Mouse (Mus musculus): ENCODE results near the gene Adamts4. TPM values are rescaled to one million over a fixed set of nuclear protein-coding genes. Genes with fewer than 3 reads are reported as not detected.

The Adamts4 gene
- polyA plus RNA-seq, 1 experiment, result not detected

GRCm38 (mm10) chr1:171227879-171228278 is 22.3 kb upstream of the Adamts4 start:
- no peak for TF ChIP-seq POLR2A (IDR thresholded peaks at IDR 0.05; ENCODE audit: insufficient read depth, low read depth, low read length)
- TF ChIP-seq CTCF (IDR thresholded peaks at IDR 0.05; ENCODE audit: insufficient read depth, low read depth, low read length), result no peak
- Histone ChIP-seq H3K27ac (ENCODE audit: insufficient read depth, low read depth, low read length) (no peak overlapping the region), H3K4me1 (ENCODE audit: control insufficient read depth, insufficient read depth, low read length) (no peaks in the 10 kb centered on the region), H3K4me3 (ENCODE audit: insufficient read depth, low read depth, low read length) (no peak overlapping the region)
- 90% methylated on average over 1 of the region's 1 CpGs for WGBS

GRCm38 (mm10) chr1:171229750-171230149 is 20.5 kb upstream of the Adamts4 start:
- Histone ChIP-seq H3K4me1 (ENCODE audit: control insufficient read depth, insufficient read depth, low read length) (no peaks in the 10 kb centered on the region), H3K4me3 (ENCODE audit: insufficient read depth, low read depth, low read length) (no peak overlapping the region), H3K27ac (ENCODE audit: insufficient read depth, low read depth, low read length) (no peak overlapping the region)
- 57% methylated on average over 6 of the region's 6 CpGs for WGBS
- TF ChIP-seq CTCF (IDR thresholded peaks at IDR 0.05; ENCODE audit: insufficient read depth, low read depth, low read length) (no peak), POLR2A (IDR thresholded peaks at IDR 0.05; ENCODE audit: insufficient read depth, low read depth, low read length) (no peak)

GRCm38 (mm10) chr1:171230215-171230614 is 20.0 kb upstream of the Adamts4 start:
- Histone ChIP-seq H3K4me3 (ENCODE audit: insufficient read depth, low read depth, low read length) (no peak overlapping the region), H3K4me1 (ENCODE audit: control insufficient read depth, insufficient read depth, low read length) (no peaks in the 10 kb centered on the region), H3K27ac (ENCODE audit: insufficient read depth, low read depth, low read length) (no peak overlapping the region)
- TF ChIP-seq CTCF (IDR thresholded peaks at IDR 0.05; ENCODE audit: insufficient read depth, low read depth, low read length), result no peak
- no peak for TF ChIP-seq POLR2A (IDR thresholded peaks at IDR 0.05; ENCODE audit: insufficient read depth, low read depth, low read length)
- 42% methylated on average over 3 of the region's 3 CpGs for WGBS

DNA sequence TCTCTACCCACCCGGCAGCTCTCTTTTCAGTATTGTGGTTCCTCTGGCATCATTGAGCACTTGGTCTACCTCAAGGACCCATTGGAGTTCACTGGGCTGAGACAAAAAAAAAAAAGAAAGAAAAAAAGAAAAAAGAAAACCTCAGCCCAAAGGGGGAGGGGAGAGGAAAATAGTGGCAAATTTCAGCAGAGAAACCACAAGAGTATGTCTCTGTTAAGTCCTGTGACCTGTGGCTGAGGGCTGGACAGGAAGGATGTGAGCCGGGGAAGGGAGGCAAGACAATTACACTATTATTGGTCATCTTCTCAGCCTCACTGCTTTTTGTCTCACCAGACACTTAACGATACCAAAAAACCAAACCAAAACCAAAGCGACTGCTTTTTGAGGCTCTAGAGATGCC is 18.4 kb upstream of the Adamts4 start:
- H3K4me1 ChIP-seq (ENCODE audit: control insufficient read depth, insufficient read depth, low read length), result no peaks in the 10 kb centered on the region
- no peak overlapping the region for H3K4me3 ChIP-seq (ENCODE audit: insufficient read depth, low read depth, low read length)
- 67% methylated on average over 4 of the region's 4 CpGs for WGBS
- TF ChIP-seq POLR2A (IDR thresholded peaks at IDR 0.05; ENCODE audit: insufficient read depth, low read depth, low read length) (no peak), CTCF (IDR thresholded peaks at IDR 0.05; ENCODE audit: insufficient read depth, low read depth, low read length) (no peak)
- H3K27ac ChIP-seq (ENCODE audit: insufficient read depth, low read depth, low read length), result no peak overlapping the region

- Histone ChIP-seq H3K4me3 (ENCODE audit: insufficient read depth, low read depth, low read length) (no peak overlapping the region), H3K27ac (ENCODE audit: insufficient read depth, low read depth, low read length) (no peak overlapping the region), H3K4me1 (ENCODE audit: control insufficient read depth, insufficient read depth, low read length) (no peaks in the 10 kb centered on the region)
- TF ChIP-seq POLR2A (IDR thresholded peaks at IDR 0.05; ENCODE audit: insufficient read depth, low read depth, low read length) (no peak), CTCF (IDR thresholded peaks at IDR 0.05; ENCODE audit: insufficient read depth, low read depth, low read length) (no peak)
- WGBS, result 80% methylated on average over 5 of the region's 5 CpGs
Measured at GRCm38 (mm10) chr1:171232348-171232747, 17.9 kb upstream of the Adamts4 start.

DNA sequence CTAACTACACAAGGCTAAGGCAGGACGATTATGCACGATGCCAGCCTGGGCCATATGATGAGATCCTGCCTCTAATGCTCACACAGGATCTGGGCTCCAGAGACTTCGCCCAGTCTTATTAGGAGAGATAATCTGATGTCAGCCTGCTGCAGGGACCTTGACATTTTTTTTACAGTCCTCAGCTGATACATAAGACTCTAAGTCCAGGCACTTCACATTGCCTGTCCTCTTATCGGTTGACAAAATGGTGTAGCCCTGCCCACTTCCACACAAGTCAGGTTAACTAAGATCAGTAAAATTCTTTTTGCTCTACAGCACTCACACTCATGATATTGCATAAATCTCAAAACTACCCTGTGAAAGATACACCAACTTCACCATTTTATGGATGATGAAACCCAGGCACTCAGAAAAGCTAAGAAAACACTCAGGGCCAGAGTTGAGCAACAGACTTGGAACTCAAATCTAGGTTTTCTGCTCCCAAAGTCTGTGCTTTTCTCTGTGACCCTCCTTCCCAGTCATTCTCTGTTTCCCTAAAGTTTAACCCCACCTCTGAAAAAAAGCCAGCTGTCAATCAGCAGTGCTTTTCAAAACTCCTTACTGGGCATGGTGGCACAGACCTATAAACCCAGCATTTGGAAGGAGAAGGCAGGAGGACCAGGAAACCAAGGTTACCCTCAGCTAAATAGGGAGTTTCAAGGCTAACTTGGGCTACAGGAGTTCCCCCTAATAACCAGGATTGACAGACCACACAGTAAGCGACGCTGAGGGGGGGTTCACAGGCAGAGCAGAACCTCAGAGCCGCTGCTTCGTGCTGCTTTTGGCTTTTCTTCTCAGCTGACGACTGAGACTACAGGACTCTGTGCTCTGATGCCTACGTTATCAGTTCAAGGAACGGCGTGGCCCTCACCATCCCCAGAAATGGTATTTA is 17.2 kb upstream of the Adamts4 start:
- no peak overlapping the region for H3K27ac ChIP-seq (ENCODE audit: insufficient read depth, low read depth, low read length)
- TF ChIP-seq POLR2A (IDR thresholded peaks at IDR 0.05; ENCODE audit: insufficient read depth, low read depth, low read length) (no peak), CTCF (IDR thresholded peaks at IDR 0.05; ENCODE audit: insufficient read depth, low read depth, low read length) (no peak)
- WGBS, result 80% methylated on average over 12 of the region's 12 CpGs
- H3K4me1 ChIP-seq (ENCODE audit: control insufficient read depth, insufficient read depth, low read length), result no peaks in the 10 kb centered on the region
- no peak overlapping the region for H3K4me3 ChIP-seq (ENCODE audit: insufficient read depth, low read depth, low read length)

- TF ChIP-seq CTCF (IDR thresholded peaks at IDR 0.05; ENCODE audit: insufficient read depth, low read depth, low read length), result no peak
- no peak for TF ChIP-seq POLR2A (IDR thresholded peaks at IDR 0.05; ENCODE audit: insufficient read depth, low read depth, low read length)
- H3K4me3 ChIP-seq (ENCODE audit: insufficient read depth, low read depth, low read length), result no peak within 1 kb of the TSS
- H3K27ac ChIP-seq (ENCODE audit: insufficient read depth, low read depth, low read length), result no peak within 1 kb of the TSS
- H3K4me1 ChIP-seq (ENCODE audit: control insufficient read depth, insufficient read depth, low read length), result no peaks in the 10 kb centered on the region
- WGBS, result 88% methylated on average over 14 of the region's 14 CpGs
Measured at GRCm38 (mm10) chr1:171234126-171234525, 16.1 kb upstream of the Adamts4 start, which contains the start of gene Fcer1g. Fcer1g (minus strand) TSS chr1:171234365.

- WGBS, result 91% methylated on average over 4 of the region's 4 CpGs
Measured at GRCm38 (mm10) chr1:171234538-171234937, 15.7 kb upstream of the Adamts4 start.

DNA sequence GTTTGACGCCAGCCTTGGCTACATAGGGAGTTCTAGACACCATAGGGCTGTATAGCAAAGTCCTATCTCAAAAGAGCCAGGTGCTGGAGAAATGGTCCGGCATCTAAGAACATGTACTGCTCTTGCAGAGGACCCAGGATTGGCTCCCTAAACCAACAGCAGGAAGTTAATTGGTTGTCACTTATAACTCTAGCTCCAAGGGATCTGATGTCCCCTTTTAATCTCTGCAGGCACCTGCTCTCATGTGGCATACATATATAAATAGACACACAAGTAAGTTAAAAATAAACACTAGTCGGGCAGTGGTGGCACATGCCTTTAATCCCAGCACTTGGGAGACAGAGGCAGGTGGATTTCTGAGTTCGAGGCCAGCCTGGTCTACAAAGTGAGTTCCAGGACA is 14.4 kb upstream of the Adamts4 start:
- Histone ChIP-seq H3K4me1 (ENCODE audit: control insufficient read depth, insufficient read depth, low read length) (peaks cover 4% of the 10 kb centered on the region), H3K27ac (ENCODE audit: insufficient read depth, low read depth, low read length) (no peak overlapping the region), H3K4me3 (ENCODE audit: insufficient read depth, low read depth, low read length) (no peak overlapping the region)
- TF ChIP-seq POLR2A (IDR thresholded peaks at IDR 0.05; ENCODE audit: insufficient read depth, low read depth, low read length) (no peak), CTCF (IDR thresholded peaks at IDR 0.05; ENCODE audit: insufficient read depth, low read depth, low read length) (no peak)
- WGBS, result 71% methylated on average over 4 of the region's 4 CpGs

More at GRCm38 (mm10) chr1:171234538-171234937, 15.7 kb upstream of the Adamts4 start:
- Histone ChIP-seq H3K4me1 (ENCODE audit: control insufficient read depth, insufficient read depth, low read length) (no peaks in the 10 kb centered on the region), H3K4me3 (ENCODE audit: insufficient read depth, low read depth, low read length) (no peak overlapping the region), H3K27ac (ENCODE audit: insufficient read depth, low read depth, low read length) (no peak overlapping the region)
- TF ChIP-seq POLR2A (IDR thresholded peaks at IDR 0.05; ENCODE audit: insufficient read depth, low read depth, low read length), result no peak
